Mouse (Mus musculus): Measurements from ENCODE around the gene Bysl.

DNA sequence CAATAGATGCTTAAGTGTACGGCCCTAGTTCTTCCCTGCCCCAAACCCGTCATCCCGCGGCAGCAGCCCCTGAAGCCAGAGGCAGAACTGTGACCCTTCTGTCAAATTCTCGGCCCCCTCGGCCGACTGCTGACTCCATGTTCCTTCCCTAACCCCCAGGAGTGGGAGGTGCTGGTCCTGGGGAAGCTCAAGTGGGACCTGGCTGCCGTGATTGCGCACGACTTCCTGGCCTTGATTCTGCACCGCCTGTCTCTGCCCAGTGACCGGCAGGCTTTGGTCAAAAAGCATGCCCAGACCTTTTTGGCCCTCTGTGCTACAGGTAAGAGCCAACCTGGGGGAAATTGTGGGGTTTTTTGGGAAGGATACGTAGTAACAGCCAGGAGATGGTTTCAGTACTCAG, 14.0 kb downstream of the Bysl start:
- TF ChIP-seq CTCF (IDR thresholded peaks at IDR 0.05; ENCODE audit: low read depth, low read length) (no peak), POLR2A (IDR thresholded peaks at IDR 0.05; ENCODE audit: insufficient read depth, low read length) (no peak), EP300 (IDR thresholded peaks at IDR 0.05; ENCODE audit: insufficient read depth, low read depth, low read length) (no peak)

Measured in ES-Bruce4 (cell line).